Mouse (Mus musculus) intestine, embryonic 16.5 days (tissue): ENCODE data around the gene Gm28961. TPM values are rescaled to one million over a fixed set of nuclear protein-coding genes. Genes with fewer than 3 reads are reported as not detected.
"Not testable (repeated sequence)": the region's sequence is repeated elsewhere in the genome, so short reads cannot be mapped to it uniquely, and the experiment has no call there.

ENCODE experiments used
- ATAC-seq: fragments of 200-750 bp; cut with Nextera tagmentation; 2 replicates; pipeline ENCODE4 v1.8.0; 2017; ENCODE audit warnings: moderate TSS enrichment, moderate library complexity
- H3K27ac ChIP-seq: fragments of 300-500 bp; sonication (generic); 2 replicates; pipeline ENCODE4 v1.5.1; 2014; ENCODE audit warnings: mild to moderate bottlenecking, low read length
- H3K27me3 ChIP-seq: fragments of 300-500 bp; sonication (generic); replicated peaks from 2 replicates; pipeline ENCODE4 v1.6.1; 2014; ENCODE audit warnings: low read length, control low read depth, mixed read lengths; ENCODE audit not compliant: control insufficient read depth, insufficient read depth
- H3K36me3 ChIP-seq: fragments of 300-500 bp; sonication (generic); 2 replicates; pipeline ENCODE4 v1.6.1; 2014; ENCODE audit warnings: low read length, control low read depth; ENCODE audit not compliant: control insufficient read depth, insufficient read depth
- H3K4me1 ChIP-seq: fragments of 300-500 bp; sonication (generic); 2 replicates; pipeline ENCODE4 v1.6.1; 2014; ENCODE audit warnings: low read length, control low read depth, mixed read lengths; ENCODE audit not compliant: control insufficient read depth, insufficient read depth
- H3K4me2 ChIP-seq: fragments of 300-500 bp; sonication (generic); 2 replicates; pipeline ENCODE4 v1.6.1; 2014; ENCODE audit warnings: low read depth, low read length, control low read depth
- H3K4me3 ChIP-seq: fragments of 300-500 bp; sonication (generic); 2 replicates; pipeline ENCODE4 v1.5.1; 2014; ENCODE audit warnings: mild to moderate bottlenecking, low read length
- H3K9ac ChIP-seq: fragments of 300-500 bp; sonication (generic); 2 replicates; pipeline ENCODE4 v1.6.1; 2014; ENCODE audit warnings: low read depth, low read length
- H3K9me3 ChIP-seq: fragments of 300-500 bp; sonication (generic); 2 replicates; pipeline ENCODE4 v1.6.1; 2016; ENCODE audit warnings: low read length, control low read depth; ENCODE audit not compliant: control insufficient read depth
- WGBS: fragments of 180-500 bp; shearing (Covaris S2); extraction: QIAGEN DNeasy Blood & Tissue Kit; methylation state at CpG from one replicate; pipeline ENCODE4 v1.1.7; 2014; 5-methylcytosine and 5-hydroxymethylcytosine counted together
- polyA plus RNA-seq: library from polyadenylated mRNA; unstranded; fragments of >200 nt; fragmentation: Nextera tagmentation; extraction: Ambion mirVana; gene quantifications from 2 replicates; pipeline ENCODE4 v1.2.1, GENCODE M21; 2015

Gene Gm28961
- polyA plus RNA-seq, result not detected in 2 replicates

DNA sequence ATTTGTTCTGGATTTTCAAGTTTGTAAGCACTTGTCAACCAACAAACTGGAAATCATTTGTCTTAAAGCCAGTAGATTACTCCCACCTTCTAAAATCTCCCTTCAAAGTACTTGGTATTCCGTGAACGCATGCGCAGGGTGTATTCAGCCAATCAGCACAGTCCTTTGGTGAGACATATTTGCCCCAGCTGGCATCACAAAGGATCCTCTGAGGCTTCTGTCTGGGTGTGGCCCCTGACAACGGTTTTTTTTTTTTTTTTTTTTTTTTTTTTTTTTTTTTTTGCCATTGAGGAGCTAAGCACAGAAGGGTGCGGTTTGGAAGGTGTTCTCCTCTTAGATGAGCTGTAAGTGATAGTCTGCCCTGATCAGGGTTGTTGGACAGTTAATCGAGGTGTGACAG, at the start of gene Gm28961:
TSS of gene Gm28961 (plus strand) at position 301 of the 400 bp plus-strand sequence.
- H3K4me1 ChIP-seq, ATAC-seq, H3K9me3 ChIP-seq, H3K36me3 ChIP-seq, H3K27ac ChIP-seq, H3K27me3 ChIP-seq, H3K4me3 ChIP-seq, H3K9ac ChIP-seq, H3K4me2 ChIP-seq: not testable (repeated sequence)
- WGBS, result no CpG with 5 or more reads among the region's 6 CpGs

Other genes starting within 250 kb of the Gm28961 start
- not detected in 2 replicates for gene Gm21943, start 172.0 kb upstream of the Gm28961 start, polyA plus RNA-seq